Mouse (Mus musculus): ENCODE measurements at regions not wholly inside any gene's neighbourhood (a gene's known extent, or its start where the extent isn't known, plus 50 kb on each side); places are given as distances from the start of the nearest gene placed in this dataset.

DNA sequence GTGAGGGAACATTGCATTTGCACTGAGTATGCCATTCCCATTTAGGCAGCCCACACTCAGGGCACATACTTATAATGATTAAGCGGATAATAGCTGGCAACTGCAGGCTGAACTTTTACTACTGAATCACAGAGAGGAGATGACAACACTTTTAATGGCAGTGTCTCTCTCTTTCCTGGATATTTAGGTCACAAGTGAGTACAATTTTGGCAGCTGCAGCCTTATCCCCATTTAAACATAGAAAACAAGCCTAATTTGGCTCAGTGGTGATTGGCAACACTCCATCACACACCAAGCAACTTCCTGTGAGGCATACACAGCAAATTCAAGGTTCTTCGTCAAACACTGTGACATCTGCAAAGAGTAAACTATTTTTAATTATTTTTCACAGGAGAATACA is 329.5 kb upstream of the Negr1 start:
- no peak overlapping the region for H3K4me3 ChIP-seq
- TF ChIP-seq CTCF (IDR thresholded peaks at IDR 0.05): no peak
- TF ChIP-seq EP300 (IDR thresholded peaks at IDR 0.05; ENCODE audit: insufficient read depth, low read depth, low read length): no peak
- no peak for TF ChIP-seq POLR2A (IDR thresholded peaks at IDR 0.05; ENCODE audit: insufficient read depth, low read depth, low read length)
- no peak overlapping the region for H3K9ac ChIP-seq (ENCODE audit: low read depth, low read length)
- H3K4me1 ChIP-seq (ENCODE audit: control insufficient read depth, insufficient read depth, low read length): no peaks in the 10 kb centered on the region
- DNase-seq: no peak
- WGBS: 50% methylated on average over 2 of the region's 2 CpGs
- intact Hi-C loops (cut with DNase I): no loop called here
- no peaks in the 10 kb centered on the region for H3K27me3 ChIP-seq (ENCODE audit: control insufficient read depth, insufficient read depth, low read length)
- H3K79me2 ChIP-seq (replicated peaks; ENCODE audit: control insufficient read depth, insufficient read depth, low read length): no peaks in the 10 kb centered on the region
- H3K27ac ChIP-seq: no peak overlapping the region
- H3K36me3 ChIP-seq (ENCODE audit: control insufficient read depth, insufficient read depth, low read length): no peaks in the 10 kb centered on the region

GRCm38 (mm10) chr3:156235955-156236354 is 325.6 kb upstream of the Negr1 start:
- Histone ChIP-seq H3K27me3 (ENCODE audit: control insufficient read depth, insufficient read depth, low read length) (no peaks in the 10 kb centered on the region), H3K79me2 (replicated peaks; ENCODE audit: control insufficient read depth, insufficient read depth, low read length) (no peaks in the 10 kb centered on the region), H3K9ac (ENCODE audit: low read depth, low read length) (no peak overlapping the region), H3K4me3 (no peak overlapping the region), H3K4me1 (ENCODE audit: control insufficient read depth, insufficient read depth, low read length) (no peaks in the 10 kb centered on the region), H3K36me3 (ENCODE audit: control insufficient read depth, insufficient read depth, low read length) (no peaks in the 10 kb centered on the region), H3K27ac (no peak overlapping the region)
- TF ChIP-seq EP300 (IDR thresholded peaks at IDR 0.05; ENCODE audit: insufficient read depth, low read depth, low read length): no peak
- no peak for TF ChIP-seq CTCF (IDR thresholded peaks at IDR 0.05)
- TF ChIP-seq POLR2A (IDR thresholded peaks at IDR 0.05; ENCODE audit: insufficient read depth, low read depth, low read length): no peak
- intact Hi-C loops (cut with DNase I): no loop called here
- 68% methylated on average over 4 of the region's 4 CpGs for WGBS
- no peak for DNase-seq

GRCm38 (mm10) chr3:156252256-156252861 is 309.2 kb upstream of the Negr1 start:
- H3K79me2 ChIP-seq (replicated peaks; ENCODE audit: control insufficient read depth, insufficient read depth, low read length): no peaks in the 10 kb centered on the region
- DNase-seq: no peak
- 83% methylated on average over 6 of the region's 6 CpGs for WGBS
- no peak overlapping the region for H3K9ac ChIP-seq (ENCODE audit: low read depth, low read length)
- intact Hi-C loops (cut with DNase I): no loop called here
- no peak overlapping the region for H3K27ac ChIP-seq
- no peaks in the 10 kb centered on the region for H3K27me3 ChIP-seq (ENCODE audit: control insufficient read depth, insufficient read depth, low read length)
- no peaks in the 10 kb centered on the region for H3K36me3 ChIP-seq (ENCODE audit: control insufficient read depth, insufficient read depth, low read length)
- H3K4me1 ChIP-seq (ENCODE audit: control insufficient read depth, insufficient read depth, low read length): no peaks in the 10 kb centered on the region
- no peak overlapping the region for H3K4me3 ChIP-seq
- TF ChIP-seq EP300 (IDR thresholded peaks at IDR 0.05; ENCODE audit: insufficient read depth, low read depth, low read length): no peak
- TF ChIP-seq CTCF (IDR thresholded peaks at IDR 0.05): no peak
- TF ChIP-seq POLR2A (IDR thresholded peaks at IDR 0.05; ENCODE audit: insufficient read depth, low read depth, low read length): no peak

- Histone ChIP-seq H3K9ac (ENCODE audit: low read depth, low read length) (no peak overlapping the region), H3K4me3 (no peak overlapping the region), H3K27ac (no peak overlapping the region), H3K79me2 (replicated peaks; ENCODE audit: control insufficient read depth, insufficient read depth, low read length) (no peaks in the 10 kb centered on the region), H3K27me3 (ENCODE audit: control insufficient read depth, insufficient read depth, low read length) (no peaks in the 10 kb centered on the region), H3K4me1 (ENCODE audit: control insufficient read depth, insufficient read depth, low read length) (no peaks in the 10 kb centered on the region), H3K36me3 (ENCODE audit: control insufficient read depth, insufficient read depth, low read length) (no peaks in the 10 kb centered on the region)
- intact Hi-C loops (cut with DNase I): no loop called here
- WGBS: 78% methylated on average over 7 of the region's 7 CpGs
- no peak for DNase-seq
- TF ChIP-seq CTCF (IDR thresholded peaks at IDR 0.05) (no peak), EP300 (IDR thresholded peaks at IDR 0.05; ENCODE audit: insufficient read depth, low read depth, low read length) (no peak), POLR2A (IDR thresholded peaks at IDR 0.05; ENCODE audit: insufficient read depth, low read depth, low read length) (no peak)
These were observed 308.2 kb upstream of the Negr1 start for GRCm38 (mm10) chr3:156253172-156253934.

GRCm38 (mm10) chr3:156256719-156257118 is 304.9 kb upstream of the Negr1 start:
- Histone ChIP-seq H3K9ac (ENCODE audit: low read depth, low read length) (no peak overlapping the region), H3K79me2 (replicated peaks; ENCODE audit: control insufficient read depth, insufficient read depth, low read length) (no peaks in the 10 kb centered on the region), H3K27me3 (ENCODE audit: control insufficient read depth, insufficient read depth, low read length) (no peaks in the 10 kb centered on the region), H3K36me3 (ENCODE audit: control insufficient read depth, insufficient read depth, low read length) (no peaks in the 10 kb centered on the region), H3K4me3 (no peak overlapping the region), H3K4me1 (ENCODE audit: control insufficient read depth, insufficient read depth, low read length) (no peaks in the 10 kb centered on the region), H3K27ac (no peak overlapping the region)
- intact Hi-C loops (cut with DNase I): no loop called here
- DNase-seq: peak; percentile 18 to 22
- TF ChIP-seq EP300 (IDR thresholded peaks at IDR 0.05; ENCODE audit: insufficient read depth, low read depth, low read length) (0 out of 2 replicates have a peak, but pooled peaks have one; percentile 40), POLR2A (IDR thresholded peaks at IDR 0.05; ENCODE audit: insufficient read depth, low read depth, low read length) (no peak), CTCF (IDR thresholded peaks at IDR 0.05) (no peak)
- 82% methylated on average over 7 of the region's 7 CpGs for WGBS

DNA sequence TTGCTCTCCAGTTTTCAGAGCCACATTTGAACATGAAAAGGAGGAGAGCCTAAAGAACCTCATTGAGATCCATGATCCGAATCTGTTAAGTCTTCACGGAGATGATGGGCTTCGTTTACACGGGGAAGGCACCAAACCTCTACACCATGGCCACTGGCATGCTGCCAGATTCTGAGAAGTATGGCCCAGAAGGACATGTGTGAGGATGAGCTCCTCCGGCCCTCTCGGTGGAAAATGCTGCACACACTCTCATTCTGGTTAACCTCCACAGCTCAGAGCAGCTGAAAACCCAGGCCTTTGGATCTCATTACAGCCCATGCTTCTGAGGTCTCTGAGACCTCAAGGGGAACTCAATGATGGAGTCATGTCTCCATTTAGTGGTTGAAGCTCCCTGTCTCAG is 296.9 kb upstream of the Negr1 start:
- no peaks in the 10 kb centered on the region for H3K27me3 ChIP-seq (ENCODE audit: control insufficient read depth, insufficient read depth, low read length)
- no peak overlapping the region for H3K27ac ChIP-seq
- intact Hi-C loops (cut with DNase I): no loop called here
- no peak overlapping the region for H3K9ac ChIP-seq (ENCODE audit: low read depth, low read length)
- H3K4me3 ChIP-seq: no peak overlapping the region
- DNase-seq: no peak
- no peaks in the 10 kb centered on the region for H3K4me1 ChIP-seq (ENCODE audit: control insufficient read depth, insufficient read depth, low read length)
- no peaks in the 10 kb centered on the region for H3K36me3 ChIP-seq (ENCODE audit: control insufficient read depth, insufficient read depth, low read length)
- 88% methylated on average over 6 of the region's 6 CpGs for WGBS
- H3K79me2 ChIP-seq (replicated peaks; ENCODE audit: control insufficient read depth, insufficient read depth, low read length): no peaks in the 10 kb centered on the region
- no peak for TF ChIP-seq EP300 (IDR thresholded peaks at IDR 0.05; ENCODE audit: insufficient read depth, low read depth, low read length)
- no peak for TF ChIP-seq CTCF (IDR thresholded peaks at IDR 0.05)
- no peak for TF ChIP-seq POLR2A (IDR thresholded peaks at IDR 0.05; ENCODE audit: insufficient read depth, low read depth, low read length)

Data from heart, adult 2 months (tissue).